Mouse (Mus musculus) CD8-positive naive resting alpha-beta T cell, adult 57 days (primary cell): Measurements from ENCODE around the gene Hipk4. TPM values are rescaled to one million over a fixed set of nuclear protein-coding genes. Genes with fewer than 3 reads are reported as not detected.

Experiments used
- total RNA-seq: library from RNA; stranded (reverse); gene quantifications from one replicate; pipeline ENCODE4 v1.2.4, GENCODE M21; 2023

The Hipk4 gene
- 0.34 TPM for total RNA-seq

GRCm38 (mm10) chr7:27522967-27523366, at the start of gene Hipk4:
Gene Hipk4 (plus strand): TSS chr7:27523267.

DNA sequence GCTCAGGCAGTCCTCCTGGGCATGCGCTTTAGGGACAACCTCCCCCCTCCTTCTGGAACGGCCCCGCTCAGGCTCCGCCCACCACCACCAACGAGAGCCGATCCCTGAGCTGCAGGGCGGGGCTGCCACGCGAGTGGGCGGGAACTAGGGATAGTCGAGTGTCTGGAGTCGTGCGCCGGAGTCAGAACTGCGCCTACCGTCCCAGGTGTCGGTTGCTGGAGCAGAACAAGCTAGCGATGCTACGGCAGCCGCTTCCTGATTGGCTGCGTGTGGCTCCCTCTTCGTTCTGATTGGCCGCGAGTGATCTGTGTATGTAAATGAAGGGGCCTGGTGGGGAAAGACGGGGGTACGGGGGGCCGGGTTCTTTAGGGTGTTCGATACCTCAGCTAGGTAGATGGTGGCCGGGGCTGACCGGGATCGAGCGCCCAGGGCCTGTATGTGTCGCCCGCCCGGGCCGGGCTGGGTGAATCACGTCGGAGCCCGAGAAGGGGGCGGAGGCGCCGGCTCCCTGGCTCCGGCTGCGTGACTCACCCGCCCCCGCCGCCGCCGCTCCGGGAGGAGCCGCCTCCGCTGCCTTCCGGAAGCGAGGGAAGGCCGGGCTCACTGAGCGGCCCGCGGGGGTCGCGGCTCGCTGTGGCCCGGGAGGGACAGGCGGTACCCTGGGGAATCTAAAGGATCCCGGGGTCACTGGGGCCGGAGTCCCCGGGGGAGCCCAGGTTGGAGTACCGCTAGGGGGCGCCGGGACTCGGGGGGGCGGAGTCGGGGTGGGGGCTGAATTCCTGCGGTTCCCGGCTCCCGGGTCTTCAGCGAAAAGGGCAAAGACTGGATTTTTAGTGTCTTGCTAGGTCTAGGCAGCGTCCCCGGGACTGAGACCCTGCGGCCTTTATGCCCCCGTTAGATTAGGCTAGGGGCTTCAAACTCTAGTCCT, 36.0 kb upstream of the Hipk4 start, which contains the start of gene Sertad1:
TSS of gene Sertad1 (plus strand) at position 141 of the 928 bp plus-strand sequence.

GRCm38 (mm10) chr7:27499036-27499435, 24.0 kb upstream of the Hipk4 start, which contains the start of gene Prx:
Gene Prx (plus strand): TSS chr7:27499324.

DNA sequence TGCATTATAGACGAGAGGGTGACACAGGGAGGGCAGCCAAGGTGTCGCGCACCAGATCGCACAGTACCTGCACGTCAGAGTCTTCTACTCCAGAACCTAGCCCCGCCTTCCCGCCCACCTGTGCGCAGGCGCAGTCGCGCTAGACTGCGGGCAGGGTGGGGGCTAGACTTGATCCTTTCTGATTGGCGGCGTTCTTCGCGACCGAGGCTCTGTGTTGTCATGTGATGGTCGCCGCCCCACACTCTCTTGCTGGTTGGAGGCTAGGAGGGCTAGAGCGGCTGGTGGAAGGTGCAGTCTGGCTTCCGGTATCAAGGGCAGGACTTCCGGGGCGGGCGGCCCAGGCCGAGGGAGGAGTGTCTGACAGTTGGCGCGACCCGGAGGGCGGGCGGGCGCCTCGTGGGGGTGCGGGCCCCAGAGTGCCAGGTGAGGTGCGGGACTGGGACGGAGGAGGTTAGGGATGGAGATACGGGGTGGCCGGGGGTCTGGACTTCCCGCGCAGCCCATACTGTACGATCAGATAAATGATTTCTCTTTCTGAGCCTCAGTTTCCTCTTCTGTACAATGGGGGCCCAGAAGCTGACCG, 30.0 kb downstream of the Hipk4 start, which contains the start of the genes Pld3 and 2310022A10Rik:
TSS of gene Pld3 (minus strand) at position 288 of the 583 bp plus-strand sequence.
TSS of gene 2310022A10Rik (plus strand) at position 303 of the 583 bp plus-strand sequence.

Other genes starting within 250 kb of the Hipk4 start
- gene Ltbp4, start 185.6 kb upstream of the Hipk4 start, total RNA-seq = 1.2 TPM
- 80.0 TPM for gene Shkbp1, start 167.2 kb upstream of the Hipk4 start, total RNA-seq
- not detected for gene Gm20479, start 165.8 kb upstream of the Hipk4 start, total RNA-seq
- gene Sptbn4, start 75.6 kb upstream of the Hipk4 start, total RNA-seq = not detected
- 13.1 TPM for gene Blvrb, start 75.3 kb upstream of the Hipk4 start, total RNA-seq
- gene Sertad3, start 49.5 kb upstream of the Hipk4 start, total RNA-seq = 9.9 TPM
- gene Sertad1, start 36.4 kb upstream of the Hipk4 start, total RNA-seq = 59.1 TPM
- gene Prx, start 23.9 kb upstream of the Hipk4 start, total RNA-seq = 0.95 TPM
- 135 TPM for gene Pld3, start 30.0 kb downstream of the Hipk4 start, total RNA-seq
- 27.6 TPM for gene 2310022A10Rik, start 30.0 kb downstream of the Hipk4 start, total RNA-seq
- 121 TPM for gene Akt2, start 68.3 kb downstream of the Hipk4 start, total RNA-seq
- not detected for gene Ttc9b, start 130.6 kb downstream of the Hipk4 start, total RNA-seq
- 15.2 TPM for gene Map3k10, start 151.3 kb downstream of the Hipk4 start, total RNA-seq
- gene Zfp607b, start 166.1 kb downstream of the Hipk4 start, total RNA-seq = 1.9 TPM
- gene Zfp60, start 208.1 kb downstream of the Hipk4 start, total RNA-seq = 11.5 TPM